In genomic region chr6:145605203-145605602, GRCm38 (mm10) we compare ENCODE assay signal across 25 mouse cellular contexts. TPM values are rescaled to one million over a fixed set of nuclear protein-coding genes. Genes with fewer than 3 reads are reported as not detected.
A peak's percentile ranks its signal among the peaks of the same experiment; 100 is the strongest.
DNase-seq lines count a peak whose midpoint lies in the region; ATAC-seq and TF ChIP-seq lines count a peak whose summit lies in the region.
"Had no signal": no experiment of that assay in that cellular context is flagged by ENCODE, and none has a peak within 500 bp of the region (broad histone marks: within the 10 kb centered on the region; RNA-seq: fewer than 3 reads in every experiment).

No protein-coding gene starts in this region.

- H3K27me3 ChIP-seq in embryonic facial prominence, embryonic 11.5 days (ENCODE audit: control insufficient read depth, insufficient read depth, low read length), result no peaks in the 10 kb centered on the region
- H3K27me3 ChIP-seq in embryonic facial prominence, embryonic 10.5 days (replicated peaks; ENCODE audit: low read depth, poor library complexity, severe bottlenecking), result no peaks in the 10 kb centered on the region
- no peaks in the 10 kb centered on the region for H3K27me3 ChIP-seq in lung, embryonic 15.5 days
- no peaks in the 10 kb centered on the region for H3K27me3 ChIP-seq in limb, embryonic 11.5 days (ENCODE audit: control insufficient read depth, insufficient read depth, low read length)
- H3K27me3 ChIP-seq: embryonic facial prominence, embryonic 13.5 days; forebrain, embryonic 15.5 days; liver, embryonic 13.5 days had no signal

- H3K27ac ChIP-seq in embryonic facial prominence, embryonic 11.5 days (replicated peaks; ENCODE audit: low read depth, low read length), result no peak overlapping the region
- H3K27ac ChIP-seq in embryonic facial prominence, embryonic 10.5 days (replicated peaks), result no peak overlapping the region
- H3K27ac ChIP-seq in lung, embryonic 15.5 days, result peak overlapping the region; percentile 15; the same call in 1 of the 2 replicates
- H3K27ac ChIP-seq in limb, embryonic 11.5 days (replicated peaks; ENCODE audit: low read depth, low read length), result no peak overlapping the region
- H3K27ac ChIP-seq: embryonic facial prominence, embryonic 13.5 days; heart, embryonic 10.5 days; liver, embryonic 13.5 days; stomach, postnatal 0 days had no signal

- H3K9me3 ChIP-seq in embryonic facial prominence, embryonic 11.5 days (replicated peaks; ENCODE audit: control insufficient read depth, low read length), result no peaks in the 10 kb centered on the region
- no peaks in the 10 kb centered on the region for H3K9me3 ChIP-seq in embryonic facial prominence, embryonic 10.5 days
- H3K9me3 ChIP-seq in lung, embryonic 15.5 days, result no peaks in the 10 kb centered on the region
- no peaks in the 10 kb centered on the region; the same call in 1 of the 2 replicates for H3K9me3 ChIP-seq in limb, embryonic 11.5 days (ENCODE audit: control insufficient read depth, low read length)
- H3K9me3 ChIP-seq: embryonic facial prominence, embryonic 13.5 days; forebrain, embryonic 15.5 days; heart, embryonic 10.5 days; liver, embryonic 13.5 days had no signal

- H3K36me3 ChIP-seq in embryonic facial prominence, embryonic 11.5 days (replicated peaks; ENCODE audit: control insufficient read depth, insufficient read depth, low read depth, low read length), result no peaks in the 10 kb centered on the region
- no peaks in the 10 kb centered on the region for H3K36me3 ChIP-seq in embryonic facial prominence, embryonic 10.5 days (replicated peaks)
- no peaks in the 10 kb centered on the region for H3K36me3 ChIP-seq in lung, embryonic 15.5 days
- H3K36me3 ChIP-seq in limb, embryonic 11.5 days (ENCODE audit: control insufficient read depth, insufficient read depth, low read length), result no peaks in the 10 kb centered on the region
- H3K36me3 ChIP-seq: embryonic facial prominence, embryonic 13.5 days; forebrain, embryonic 15.5 days; heart, embryonic 10.5 days; liver, embryonic 13.5 days had no signal

- ATAC-seq in embryonic facial prominence, embryonic 11.5 days (replicated peaks; ENCODE audit: insufficient number of reproducible peaks, low FRiP score, low TSS enrichment, low read depth), result no peak
- no peak for ATAC-seq in lung, embryonic 15.5 days (ENCODE audit: borderline replicate concordance, extremely low read depth, low FRiP score, low TSS enrichment)
- 0 out of 2 replicates have a peak, but pooled peaks have one; percentile 9 for ATAC-seq in limb, embryonic 11.5 days (ENCODE audit: insufficient number of reproducible peaks, low FRiP score, low TSS enrichment, low read depth)
- ATAC-seq in cerebellum, adult (ENCODE audit: insufficient number of reproducible peaks, low FRiP score, low TSS enrichment), result no peak
- ATAC-seq: activated CD4-positive, CD25-positive, alpha-beta regulatory T cell, adult 4 months; forebrain, embryonic 15.5 days had no signal

- no peaks in the 10 kb centered on the region for H3K4me1 ChIP-seq in embryonic facial prominence, embryonic 11.5 days (ENCODE audit: control insufficient read depth, insufficient read depth, low read length)
- peaks cover 31% of the 10 kb centered on the region for H3K4me1 ChIP-seq in embryonic facial prominence, embryonic 10.5 days
- 0 out of 2 replicates have a peak, but pooled peaks cover 9% of the 10 kb centered on the region for H3K4me1 ChIP-seq in lung, embryonic 15.5 days
- peaks cover 2% of the 10 kb centered on the region; the same call in 1 of the 2 replicates for H3K4me1 ChIP-seq in lung, adult 2 months (ENCODE audit: control insufficient read depth, insufficient read depth, low read length)
- peaks cover 27% of the 10 kb centered on the region for H3K4me1 ChIP-seq in limb, embryonic 11.5 days (ENCODE audit: control insufficient read depth, insufficient read depth, low read length)
- H3K4me1 ChIP-seq: heart, embryonic 10.5 days; liver, embryonic 13.5 days had no signal

- no peak for TF ChIP-seq CTCF in lung, adult 2 months (IDR thresholded peaks at IDR 0.05; ENCODE audit: insufficient read depth, low read length)

- H3K9ac ChIP-seq in embryonic facial prominence, embryonic 11.5 days (replicated peaks; ENCODE audit: low read length), result no peak overlapping the region
- no peak overlapping the region for H3K9ac ChIP-seq in lung, embryonic 15.5 days
- no peak overlapping the region for H3K9ac ChIP-seq in limb, embryonic 11.5 days (ENCODE audit: low read length)
- H3K9ac ChIP-seq: embryonic facial prominence, embryonic 13.5 days; forebrain, embryonic 15.5 days; liver, embryonic 13.5 days had no signal

- peak; percentile 29 for DNase-seq in embryonic facial prominence, embryonic 11.5 days (ENCODE audit: low spot score)
- no peak for DNase-seq in embryonic facial prominence, embryonic 10.5 days (ENCODE audit: low spot score)
- DNase-seq in lung, adult 2 months, result no peak
- peak; percentile 49 for DNase-seq in MN1 (ENCODE audit: low spot score)
- DNase-seq in limb, embryonic 11.5 days (ENCODE audit: low spot score), result peak; percentile 51
- no peak for DNase-seq in spleen, postnatal 14 days (ENCODE audit: low spot score in 2 of 2)
- DNase-seq: adrenal gland, postnatal 10 days; cerebellum, adult 9-11 months; gastrocnemius, postnatal 25 days; heart, postnatal 10 days; kidney, adult 9 months; kidney, postnatal 36 days; layer of hippocampus, postnatal 36 days; liver, embryonic 13.5 days; lung, postnatal 14 days had no signal

- 23% methylated on average over 3 of the region's 3 CpGs for WGBS in embryonic facial prominence, embryonic 11.5 days
- WGBS in embryonic facial prominence, embryonic 10.5 days, result 43% methylated on average over 3 of the region's 3 CpGs
- WGBS in lung, embryonic 15.5 days, result 43% methylated on average over 3 of the region's 3 CpGs
- WGBS in lung, adult 2 months, result 37% methylated on average over 3 of the region's 3 CpGs
- WGBS in limb, embryonic 11.5 days, result 9% methylated on average over 3 of the region's 3 CpGs

- TF ChIP-seq POLR2A in lung, adult 2 months (IDR thresholded peaks at IDR 0.05; ENCODE audit: borderline replicate concordance, extremely low read depth, low read depth, low read length), result no peak

- H3K4me2 ChIP-seq in embryonic facial prominence, embryonic 11.5 days (ENCODE audit: low read depth, low read length), result no peak overlapping the region
- no peak overlapping the region for H3K4me2 ChIP-seq in lung, embryonic 15.5 days
- no peak overlapping the region for H3K4me2 ChIP-seq in limb, embryonic 11.5 days (ENCODE audit: low read depth, severe bottlenecking)
- H3K4me2 ChIP-seq: embryonic facial prominence, embryonic 13.5 days; forebrain, embryonic 15.5 days; liver, embryonic 13.5 days had no signal

- H3K4me3 ChIP-seq in embryonic facial prominence, embryonic 11.5 days (ENCODE audit: low read depth, low read length), result no peak overlapping the region
- H3K4me3 ChIP-seq in embryonic facial prominence, embryonic 10.5 days, result no peak overlapping the region
- no peak overlapping the region for H3K4me3 ChIP-seq in lung, embryonic 15.5 days
- H3K4me3 ChIP-seq in lung, adult 2 months (replicated peaks; ENCODE audit: extremely low read depth, low read depth, low read length), result no peak overlapping the region
- H3K4me3 ChIP-seq in limb, embryonic 11.5 days (ENCODE audit: low read depth, low read length), result no peak overlapping the region
- H3K4me3 ChIP-seq: embryonic facial prominence, embryonic 13.5 days; forebrain, embryonic 15.5 days; heart, embryonic 10.5 days; liver, embryonic 13.5 days; megakaryocyte, embryonic 14.5 days had no signal

RNA-seq across cellular contexts. Expression of gene Lmntd1, which starts 8.9 kb away (rescaled TPM):
- 0.20 TPM in 1 of 2 replicates, not detected in the other for polyA plus RNA-seq in embryonic facial prominence, embryonic 11.5 days (2014; fragmentation: Nextera tagmentation; extraction: Ambion mirVana)
- polyA plus RNA-seq in embryonic facial prominence, embryonic 10.5 days (2016; fragmentation: Nextera tagmentation; extraction: Ambion mirVana), result 0.15 TPM in 1 of 2 replicates, not detected in the other
- 0.97 and 1.9 TPM in 2 replicates for polyA plus RNA-seq in lung, embryonic 15.5 days (2015; fragmentation: Nextera tagmentation; extraction: Ambion mirVana)
- polyA plus RNA-seq in lung, adult 2 months (2012; rRNA removed), result 1.7 and 4.5 TPM in 2 replicates
- polyA plus RNA-seq in limb, embryonic 11.5 days (2014; fragmentation: Nextera tagmentation; extraction: Ambion mirVana), result 0.37 TPM in 1 of 2 replicates, not detected in the other
- polyA plus RNA-seq: liver, embryonic 13.5 days had no signal

RNA-seq across cellular contexts. Expression of gene Tuba3b, which starts 10.4 kb away (rescaled TPM):
- polyA plus RNA-seq in embryonic facial prominence, embryonic 11.5 days (2014; fragmentation: Nextera tagmentation; extraction: Ambion mirVana), result not detected in 2 replicates
- not detected in 2 replicates for polyA plus RNA-seq in embryonic facial prominence, embryonic 10.5 days (2016; fragmentation: Nextera tagmentation; extraction: Ambion mirVana)
- not detected in 2 replicates for polyA plus RNA-seq in lung, embryonic 15.5 days (2015; fragmentation: Nextera tagmentation; extraction: Ambion mirVana)
- polyA plus RNA-seq in lung, adult 2 months (2012; rRNA removed), result 0.08 and 0.16 TPM in 2 replicates
- not detected in 2 replicates for polyA plus RNA-seq in limb, embryonic 11.5 days (2014; fragmentation: Nextera tagmentation; extraction: Ambion mirVana)
- polyA plus RNA-seq: activated CD4-positive, CD25-positive, alpha-beta regulatory T cell, adult 4 months; cortical plate, adult 2 months; embryonic facial prominence, embryonic 13.5 days; forebrain, embryonic 15.5 days; intestine, embryonic 14.5 days; liver, embryonic 13.5 days; stomach, postnatal 0 days had no signal

Comparison
In these comparisons a context has a peak if more than half of its experiments do, and no peak if none do; other contexts are left out.
1. DNase-seq: peak in embryonic facial prominence, embryonic 11.5 days (single experiment), MN1 (single experiment) and limb, embryonic 11.5 days (single experiment); none in embryonic facial prominence, embryonic 10.5 days (single experiment), lung, adult 2 months (single experiment) and spleen, postnatal 14 days (0 of 2).